Mouse (Mus musculus) cerebellum, postnatal 4 days (tissue): ENCODE measurements around the gene Vamp8.

Experiments
- DNase-seq, 2 experiments: peaks; one replicate each; pipeline ENCODE4 v3.0.0; 2022; ENCODE audit warnings: low spot score in 2 of 2, mixed read lengths in 1 of 2

Vamp8 gene

GRCm38 (mm10) chr6:72389941-72390771 is at the start of gene Vamp8:
Vamp8 (minus strand) TSS chr6:72390703.
- DNase-seq = peak in 1 of 2 experiments; percentile 22

- peak; percentile 93 to 98 for DNase-seq
Observed at GRCm38 (mm10) chr6:72439355-72440185, 49.1 kb upstream of the Vamp8 start, which contains the start of gene Mat2a. Mat2a (minus strand) TSS chr6:72439558.

GRCm38 (mm10) chr6:72438862-72439354 is 48.4 kb upstream of the Vamp8 start:
- peak; percentile 78 to 90 for DNase-seq

DNA sequence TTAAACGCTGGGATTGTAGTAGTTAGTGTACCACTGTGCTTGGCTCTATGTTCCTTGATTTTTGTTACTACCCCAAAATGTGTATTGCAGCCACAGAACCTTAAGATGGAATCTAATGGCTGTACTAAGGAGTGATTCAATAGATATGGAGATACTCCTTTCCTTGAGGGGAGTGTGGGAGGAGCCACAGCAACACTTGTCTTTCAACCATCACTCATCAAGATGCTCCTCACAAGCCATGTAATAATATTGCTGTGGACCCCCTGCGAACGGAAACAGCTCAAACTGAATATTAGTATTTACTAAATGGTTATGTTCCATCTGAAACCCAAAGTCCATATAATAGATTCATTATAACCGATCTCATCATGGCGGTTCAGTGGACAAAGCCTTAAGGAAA is 47.7 kb upstream of the Vamp8 start:
- no peak for DNase-seq

DNA sequence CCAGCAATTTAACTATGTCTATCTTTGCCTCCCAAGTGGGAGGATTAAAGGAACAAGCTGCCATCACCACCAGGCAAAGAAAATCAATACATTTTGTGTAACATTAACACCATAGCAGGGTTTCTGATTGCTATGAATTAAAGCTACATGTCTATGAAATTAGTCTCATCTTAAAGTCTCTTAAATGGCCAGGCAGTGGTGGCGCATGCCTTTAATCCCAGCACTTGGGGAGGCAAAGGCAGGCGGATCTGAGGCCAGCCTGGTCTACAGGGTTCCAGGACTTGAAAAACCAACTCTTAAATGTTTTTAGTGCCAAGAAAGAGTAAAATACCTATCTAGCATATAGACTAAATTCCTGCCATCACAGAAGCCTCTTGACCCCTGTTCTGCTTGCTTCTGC is 41.6 kb upstream of the Vamp8 start:
- DNase-seq = no peak

DNA sequence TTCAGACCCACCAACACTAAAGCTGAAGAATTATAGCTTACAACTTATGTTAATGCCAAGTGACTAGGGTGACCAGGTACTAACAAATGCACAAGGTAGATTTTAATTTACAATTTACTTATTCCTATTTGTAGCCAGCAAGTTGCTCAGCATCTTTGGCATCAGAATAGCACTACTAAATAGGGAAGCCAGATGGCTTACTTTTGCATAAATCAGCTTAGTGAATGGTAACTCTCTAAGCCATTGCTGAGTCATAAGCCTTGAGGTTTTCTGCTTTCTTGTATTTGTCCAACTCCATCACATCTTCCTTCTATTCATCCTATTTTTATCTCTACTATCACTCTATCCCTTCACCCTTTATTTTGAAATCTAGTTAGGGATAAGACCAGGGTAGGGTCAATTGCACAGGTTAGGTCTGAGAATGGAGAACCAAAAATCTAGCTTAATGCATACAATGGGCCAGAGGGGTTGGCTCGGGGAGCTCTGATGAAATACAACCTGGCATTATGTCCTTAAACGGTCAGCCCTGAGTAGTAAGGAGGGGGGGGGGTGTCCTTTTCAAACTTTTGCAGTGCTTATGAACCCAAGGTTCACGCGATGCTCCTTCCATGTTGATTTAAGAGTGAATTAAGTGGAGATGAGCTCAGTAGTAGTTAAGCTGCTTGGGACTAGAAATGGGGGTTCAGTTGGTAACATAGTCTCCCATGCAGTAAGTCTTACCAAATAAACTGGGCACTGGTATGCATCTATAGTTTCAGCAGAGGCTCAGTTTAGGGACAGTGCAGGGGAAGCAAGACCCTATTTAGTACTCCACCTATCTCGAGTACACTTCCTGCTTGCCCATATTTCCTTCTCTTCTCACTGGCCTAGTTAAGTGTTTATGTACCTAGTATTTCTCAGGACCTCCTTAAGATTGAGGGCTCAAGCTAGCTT is 40.8 kb upstream of the Vamp8 start:
- no peak for DNase-seq

DNA sequence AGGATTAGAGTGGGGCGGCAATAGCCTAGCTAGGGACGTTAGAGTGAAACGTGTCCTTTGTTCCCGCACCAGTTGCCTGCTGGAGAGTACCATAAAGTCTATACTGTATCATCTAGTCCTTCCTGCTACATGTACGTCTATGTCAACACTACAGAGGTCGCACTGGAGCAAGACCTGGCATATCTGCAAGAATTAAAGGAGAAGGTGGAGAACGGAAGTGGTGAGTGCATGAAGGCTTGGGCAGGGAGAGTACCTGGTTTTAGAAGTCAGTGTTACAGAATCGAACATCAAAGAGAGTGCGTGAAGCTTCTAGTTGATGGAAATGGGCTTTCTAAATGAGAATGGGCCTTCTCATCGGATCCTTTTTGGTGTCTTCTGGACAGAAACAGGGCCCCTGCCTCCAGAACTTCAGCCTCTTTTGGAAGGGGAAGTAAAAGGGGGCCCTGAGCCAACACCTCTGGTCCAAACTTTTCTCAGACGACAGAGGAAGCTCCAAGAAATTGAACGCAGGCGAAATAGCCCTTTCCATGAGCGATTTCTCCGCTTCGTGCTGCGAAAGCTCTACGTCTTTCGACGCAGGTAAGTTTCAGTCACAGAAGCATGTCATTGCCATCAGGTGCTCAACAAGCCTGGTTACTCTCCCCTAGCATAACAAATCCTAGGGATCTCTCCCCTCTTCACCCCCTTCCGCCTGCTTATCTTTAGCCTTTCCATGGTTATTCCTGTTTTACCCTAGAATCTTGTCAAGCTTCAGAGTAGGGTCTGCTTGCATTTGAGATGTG is 38.7 kb upstream of the Vamp8 start:
- DNase-seq = no peak

GRCm38 (mm10) chr6:72428036-72428435 is 37.5 kb upstream of the Vamp8 start:
- peak; percentile 64 to 79 for DNase-seq

- DNase-seq = no peak
Observed at GRCm38 (mm10) chr6:72425646-72426045, 35.1 kb upstream of the Vamp8 start.

- DNase-seq = no peak
Observed at GRCm38 (mm10) chr6:72420901-72421300, 30.4 kb upstream of the Vamp8 start.

DNA sequence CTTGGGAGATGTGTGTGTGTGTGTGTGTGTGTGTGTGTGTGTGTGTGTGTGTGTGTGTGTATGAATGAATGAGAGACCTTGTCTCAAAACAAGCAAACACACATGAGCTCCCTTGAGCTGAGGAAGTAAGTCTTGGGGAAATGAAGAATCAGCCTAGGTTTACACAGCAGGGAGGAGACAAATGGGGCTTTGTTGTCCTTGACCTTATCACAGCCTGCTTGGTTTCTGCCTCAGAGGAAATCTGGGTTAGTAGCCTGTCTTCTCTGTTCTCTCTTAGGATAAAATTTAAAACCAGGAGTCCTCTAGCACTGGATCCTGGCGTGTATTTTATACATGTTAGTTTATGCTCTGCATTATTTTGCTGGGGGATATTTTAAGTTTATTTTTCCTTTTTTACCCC is 29.3 kb upstream of the Vamp8 start:
- no peak for DNase-seq

- DNase-seq = no peak
Observed at GRCm38 (mm10) chr6:72418279-72418678, 27.8 kb upstream of the Vamp8 start.

- DNase-seq = no peak
Observed at GRCm38 (mm10) chr6:72415964-72416772, 25.7 kb upstream of the Vamp8 start.

- DNase-seq = no peak
Observed at GRCm38 (mm10) chr6:72415181-72415580, 24.7 kb upstream of the Vamp8 start.

DNA sequence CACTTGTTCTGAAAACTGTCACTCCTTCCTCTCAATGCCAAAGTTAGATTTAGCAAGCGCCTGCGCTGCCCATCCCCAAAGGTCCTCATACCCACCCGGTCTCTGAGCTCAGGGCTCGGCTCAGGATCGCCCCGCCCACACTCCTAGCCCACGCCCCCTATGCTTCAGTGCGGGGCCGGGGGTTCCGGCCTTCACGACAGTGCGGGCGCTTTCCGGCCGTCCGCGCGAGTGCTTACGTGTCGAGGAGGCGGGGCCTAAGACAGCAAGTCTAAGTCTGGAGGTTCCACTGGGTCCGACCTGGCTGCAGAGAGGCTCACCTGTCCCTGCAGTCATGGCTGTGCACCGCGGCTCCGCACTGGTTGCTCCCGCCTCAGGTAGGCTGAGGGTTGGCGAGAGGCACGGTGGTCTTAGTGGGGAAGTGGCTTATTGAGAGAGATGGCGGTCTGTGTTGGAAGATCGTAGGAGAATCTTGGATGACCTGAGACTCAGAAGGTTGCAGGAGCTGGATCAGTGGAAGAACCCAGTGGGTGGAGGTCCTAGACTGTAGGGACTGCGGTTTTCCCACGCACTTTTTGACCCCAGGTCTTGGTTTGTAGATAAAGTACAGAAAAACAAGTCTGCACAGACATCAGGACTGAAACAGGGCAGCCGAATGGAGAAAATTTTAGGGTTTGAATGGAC is 23.7 kb upstream of the Vamp8 start, which contains the start of gene Ggcx:
Gene Ggcx, plus strand, starts transcription at position 233 of the 681 bp plus-strand sequence.
- DNase-seq = peak; percentile 82 to 91

GRCm38 (mm10) chr6:72410518-72410917 is 20.0 kb upstream of the Vamp8 start:
- DNase-seq = no peak

- no peak for DNase-seq
Observed at GRCm38 (mm10) chr6:72410003-72410402, 19.5 kb upstream of the Vamp8 start.

DNA sequence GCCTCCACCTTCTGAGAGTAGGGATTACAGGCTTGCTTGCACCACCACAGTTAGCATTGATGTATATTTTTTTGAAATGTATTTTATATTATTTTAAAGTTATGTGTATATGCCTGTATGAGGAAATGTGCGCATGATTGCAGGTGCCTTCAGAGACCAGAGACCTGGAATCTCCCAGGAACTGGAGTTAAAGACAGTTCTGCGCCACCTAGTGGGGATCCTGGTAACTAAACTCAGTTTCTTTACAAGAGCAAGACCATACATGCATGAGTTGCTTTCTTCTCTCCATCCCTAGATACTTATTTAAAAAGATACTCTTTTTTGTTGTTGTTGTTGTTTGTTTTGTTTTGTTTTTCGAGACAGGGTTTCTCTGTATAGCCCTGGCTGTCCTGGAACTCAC is 19.1 kb upstream of the Vamp8 start:
- peak in 1 of 2 experiments; percentile 67 for DNase-seq

GRCm38 (mm10) chr6:72407119-72407518 is 16.6 kb upstream of the Vamp8 start:
- DNase-seq = peak; percentile 66 to 82
